Mouse (Mus musculus) liver, embryonic 14.5 days (tissue): ENCODE results near the gene Grm7. TPM values are rescaled to one million over a fixed set of nuclear protein-coding genes. Genes with fewer than 3 reads are reported as not detected.

Experiments
- ATAC-seq: fragments of 200-750 bp; cut with Nextera tagmentation; 2 replicates; pipeline ENCODE4 v1.8.0; 2017; ENCODE audit warnings: moderate number of reproducible peaks, mild to moderate bottlenecking, moderate library complexity; ENCODE audit not compliant: insufficient read depth
- DNase-seq, 3 experiments: peaks; one replicate each; pipeline ENCODE4 v3.0.0-alpha.2; 2012 to 2013; ENCODE audit warnings: low read depth in 3 of 3, low spot score in 3 of 3
- H3K27ac ChIP-seq: fragments of 300-500 bp; sonication (generic); 2 replicates; pipeline ENCODE4 v1.5.1; 2014; ENCODE audit warnings: moderate library complexity, mild to moderate bottlenecking, control low read depth, inconsistent platforms
- H3K27me3 ChIP-seq: fragments of 300-500 bp; sonication (generic); 2 replicates; pipeline ENCODE4 v1.6.1; 2014; ENCODE audit warnings: mild to moderate bottlenecking, low read length, moderate library complexity; ENCODE audit not compliant: control insufficient read depth, insufficient read depth
- H3K36me3 ChIP-seq: fragments of 300-500 bp; sonication (generic); replicated peaks from 2 replicates; pipeline ENCODE4 v1.6.1; 2014; ENCODE audit warnings: low read depth; ENCODE audit not compliant: control insufficient read depth, insufficient read depth
- H3K4me1 ChIP-seq, 2 experiments: fragments of 200-500 bp in 1 of 2; fragments of 300-500 bp in 1 of 2; sonication (generic) in 1 of 2; replicated peaks; 2 replicates each; pipeline ENCODE4 v1.6.1; 2012 to 2014; ENCODE audit warnings: antibody characterized with exemption in 1 of 2, inconsistent platforms in 1 of 2, low read length in 1 of 2; ENCODE audit not compliant: control insufficient read depth in 2 of 2, insufficient read depth in 2 of 2
- H3K4me2 ChIP-seq: fragments of 300-500 bp; sonication (generic); 2 replicates; pipeline ENCODE4 v1.6.1; 2014; ENCODE audit warnings: low read depth, mild to moderate bottlenecking, control low read depth, moderate library complexity
- H3K4me3 ChIP-seq, 2 experiments: fragments of 200-500 bp in 1 of 2; fragments of 300-500 bp in 1 of 2; sonication (generic) in 1 of 2; 2 replicates each; pipeline ENCODE4 v1.5.1; 2012 to 2014; ENCODE audit warnings: low read depth in 2 of 2, low read length in 2 of 2, mild to moderate bottlenecking in 2 of 2, control low read depth in 1 of 2, inconsistent platforms in 1 of 2, moderate library complexity in 1 of 2; ENCODE audit not compliant: insufficient read depth in 1 of 2
- H3K9ac ChIP-seq: fragments of 300-500 bp; sonication (generic); replicated peaks from 2 replicates; pipeline ENCODE4 v1.6.1; 2014; ENCODE audit warnings: mild to moderate bottlenecking, control low read depth, moderate library complexity
- H3K9me3 ChIP-seq: fragments of 300-500 bp; sonication (generic); 2 replicates; pipeline ENCODE4 v1.6.1; 2016; ENCODE audit warnings: low read length, mixed read lengths; ENCODE audit not compliant: control insufficient read depth
- CTCF ChIP-seq: IDR thresholded peaks from 2 replicates; pipeline ENCODE4 v1.5.1; 2016; ENCODE audit warnings: antibody characterized with exemption, low read depth, control low read depth
- EP300 ChIP-seq: IDR thresholded peaks from 2 replicates; pipeline ENCODE4 v1.6.1; 2016; ENCODE audit warnings: antibody characterized with exemption, low read depth
- WGBS: fragments of 180-500 bp; shearing (Covaris S2); extraction: QIAGEN DNeasy Blood & Tissue Kit; methylation state at CpG from one replicate; pipeline ENCODE4 v1.1.7; 2014; ENCODE audit not compliant: insufficient replicate concordance; 5-methylcytosine and 5-hydroxymethylcytosine counted together
- polyA plus RNA-seq, 2 experiments: library from polyadenylated mRNA; depleted of rRNA in 1 of 2; stranded (reverse) in 1 of 2; unstranded in 1 of 2; fragments of >200 nt; fragmentation: Nextera tagmentation in 1 of 2; extraction: Ambion mirVana in 1 of 2; gene quantifications; 2 replicates each; pipeline versions ENCODE4 v1.2.1 to v1.2.3; 2012 to 2014

Grm7 gene
- polyA plus RNA-seq, 2 experiments, result 0.01 TPM; not detected in 1

GRCm38 (mm10) chr6:111558588-111558987 is 913.2 kb downstream of the Grm7 start:
- H3K36me3 ChIP-seq, result no peaks in the 10 kb centered on the region
- H3K9ac ChIP-seq, result no peak overlapping the region
- DNase-seq (no peak), ATAC-seq (no peak)
- H3K9me3 ChIP-seq, result no peaks in the 10 kb centered on the region; the same call in 1 of the 2 replicates
- no peak overlapping the region for H3K4me2 ChIP-seq
- 52% methylated on average over 1 of the region's 1 CpGs for WGBS
- TF ChIP-seq CTCF (no peak), EP300 (no peak)
- no peaks in the 10 kb centered on the region for H3K27me3 ChIP-seq
- no peak overlapping the region for H3K4me3 ChIP-seq
- no peak overlapping the region for H3K27ac ChIP-seq
- no peaks in the 10 kb centered on the region for H3K4me1 ChIP-seq

GRCm38 (mm10) chr6:111559459-111559858 is 914.1 kb downstream of the Grm7 start:
- TF ChIP-seq CTCF, result 0 out of 2 replicates have a peak, but pooled peaks have one; percentile 12
- TF ChIP-seq EP300, result no peak
- H3K27ac ChIP-seq, result no peak overlapping the region
- no peaks in the 10 kb centered on the region for H3K36me3 ChIP-seq
- H3K9ac ChIP-seq, result no peak overlapping the region
- 37% methylated on average over 3 of the region's 3 CpGs for WGBS
- ATAC-seq, result no peak
- no peak for DNase-seq
- no peaks in the 10 kb centered on the region for H3K27me3 ChIP-seq
- H3K4me1 ChIP-seq, result no peaks in the 10 kb centered on the region
- H3K4me2 ChIP-seq, result no peak overlapping the region
- no peak overlapping the region for H3K4me3 ChIP-seq
- no peaks in the 10 kb centered on the region; the same call in 1 of the 2 replicates for H3K9me3 ChIP-seq

- no peak overlapping the region for H3K27ac ChIP-seq
- 71% methylated on average over 7 of the region's 7 CpGs for WGBS
- no peaks in the 10 kb centered on the region for H3K27me3 ChIP-seq
- no peak for ATAC-seq
- H3K36me3 ChIP-seq, result no peaks in the 10 kb centered on the region
- no peak overlapping the region for H3K4me3 ChIP-seq
- no peaks in the 10 kb centered on the region for H3K4me1 ChIP-seq
- H3K9me3 ChIP-seq, result no peaks in the 10 kb centered on the region; the same call in 1 of the 2 replicates
- no peak overlapping the region for H3K4me2 ChIP-seq
- TF ChIP-seq EP300 (no peak), CTCF (no peak)
- DNase-seq, result no peak
- no peak overlapping the region for H3K9ac ChIP-seq
Measured at GRCm38 (mm10) chr6:111561347-111561746, 916.0 kb downstream of the Grm7 start.

- H3K27me3 ChIP-seq, result no peaks in the 10 kb centered on the region
- TF ChIP-seq EP300, result no peak
- no peak for TF ChIP-seq CTCF
- H3K4me2 ChIP-seq, result no peak overlapping the region
- ATAC-seq (no peak), DNase-seq (no peak)
- H3K9me3 ChIP-seq, result no peaks in the 10 kb centered on the region
- H3K4me3 ChIP-seq, result no peak overlapping the region
- no peaks in the 10 kb centered on the region for H3K36me3 ChIP-seq
- H3K27ac ChIP-seq, result no peak overlapping the region
- H3K9ac ChIP-seq, result no peak overlapping the region
- H3K4me1 ChIP-seq, result no peaks in the 10 kb centered on the region
- 71% methylated on average over 4 of the region's 4 CpGs for WGBS
Measured at GRCm38 (mm10) chr6:111571471-111572088, 926.2 kb downstream of the Grm7 start.

GRCm38 (mm10) chr6:111584851-111585250 is 939.5 kb downstream of the Grm7 start:
- no peaks in the 10 kb centered on the region for H3K36me3 ChIP-seq
- H3K27ac ChIP-seq, result no peak overlapping the region
- no peaks in the 10 kb centered on the region for H3K4me1 ChIP-seq
- no peaks in the 10 kb centered on the region for H3K27me3 ChIP-seq
- TF ChIP-seq EP300 (no peak), CTCF (no peak)
- no peak overlapping the region for H3K4me2 ChIP-seq
- WGBS, result 23% methylated on average over 2 of the region's 2 CpGs
- ATAC-seq (no peak), DNase-seq (no peak)
- no peak overlapping the region for H3K9ac ChIP-seq
- H3K4me3 ChIP-seq, result no peak overlapping the region
- H3K9me3 ChIP-seq, result no peaks in the 10 kb centered on the region
